Mouse (Mus musculus) forebrain, embryonic 11.5 days (tissue): ENCODE data around the gene Rasal3. TPM values are rescaled to one million over a fixed set of nuclear protein-coding genes. Genes with fewer than 3 reads are reported as not detected.

ENCODE experiments used
- ATAC-seq: fragments of 200-750 bp; cut with Nextera tagmentation; replicated peaks from 2 replicates; pipeline ENCODE4 v1.8.0; 2017; ENCODE audit warnings: moderate TSS enrichment; ENCODE audit not compliant: low FRiP score
- DNase-seq: peaks from one replicate; pipeline ENCODE4 v3.0.0-alpha.2; 2017; ENCODE audit warnings: low spot score
- H3K27ac ChIP-seq: fragments of 300-500 bp; sonication (generic); 2 replicates; pipeline ENCODE4 v1.5.1; 2014; ENCODE audit warnings: low read depth, low read length
- H3K27me3 ChIP-seq: fragments of 300-500 bp; sonication (generic); 2 replicates; pipeline ENCODE4 v1.6.1; 2014; ENCODE audit warnings: mild to moderate bottlenecking, low read length, mixed read lengths; ENCODE audit not compliant: control insufficient read depth, insufficient read depth
- H3K36me3 ChIP-seq: fragments of 300-500 bp; sonication (generic); 2 replicates; pipeline ENCODE4 v1.6.1; 2014; ENCODE audit warnings: mild to moderate bottlenecking, low read length, moderate library complexity, mixed read lengths; ENCODE audit not compliant: control insufficient read depth, insufficient read depth
- H3K4me1 ChIP-seq: fragments of 300-500 bp; sonication (generic); replicated peaks from 2 replicates; pipeline ENCODE4 v1.6.1; 2014; ENCODE audit warnings: low read length, mixed read lengths; ENCODE audit not compliant: control insufficient read depth, insufficient read depth
- H3K4me2 ChIP-seq: fragments of 300-500 bp; sonication (generic); 2 replicates; pipeline ENCODE4 v1.6.1; 2014; ENCODE audit warnings: low read depth, mild to moderate bottlenecking, low read length, moderate library complexity, mixed read lengths; ENCODE audit not compliant: severe bottlenecking
- H3K4me3 ChIP-seq: fragments of 300-500 bp; sonication (generic); 2 replicates; pipeline ENCODE4 v1.5.1; 2014; ENCODE audit warnings: low read depth, low read length
- H3K9ac ChIP-seq: fragments of 300-500 bp; sonication (generic); 2 replicates; pipeline ENCODE4 v1.6.1; 2014; ENCODE audit warnings: low read length
- H3K9me3 ChIP-seq: fragments of 300-500 bp; sonication (generic); 2 replicates; pipeline ENCODE4 v1.6.1; 2016; ENCODE audit warnings: low read length, mixed read lengths; ENCODE audit not compliant: control insufficient read depth
- WGBS: fragments of 180-500 bp; shearing (Covaris S2); extraction: QIAGEN DNeasy Blood & Tissue Kit; methylation state at CpG from one replicate; pipeline ENCODE4 v1.1.7; 2014; 5-methylcytosine and 5-hydroxymethylcytosine counted together
- polyA plus RNA-seq: library from polyadenylated mRNA; unstranded; fragments of >200 nt; fragmentation: Nextera tagmentation; extraction: Ambion mirVana; gene quantifications from 2 replicates; pipeline ENCODE4 v1.2.1, GENCODE M21; 2014

The Rasal3 gene
- polyA plus RNA-seq, 1 experiment from 2014 or later = 0.21 TPM

GRCm38 (mm10) chr17:32355031-32355430 lies 48.4 kb downstream of the Rasal3 start:
- H3K9me3 ChIP-seq = no peaks in the 10 kb centered on the region
- H3K4me2 ChIP-seq = no peak overlapping the region
- H3K4me1 ChIP-seq = no peaks in the 10 kb centered on the region; the same call in 1 of the 2 replicates
- no peak for DNase-seq
- ATAC-seq = no peak
- 92% methylated on average over 6 of the region's 6 CpGs for WGBS
- peaks cover 41% of the 10 kb centered on the region for H3K36me3 ChIP-seq
- no peak overlapping the region for H3K27ac ChIP-seq
- H3K9ac ChIP-seq = no peak overlapping the region
- no peaks in the 10 kb centered on the region for H3K27me3 ChIP-seq
- no peak overlapping the region for H3K4me3 ChIP-seq

- ATAC-seq = no peak
- H3K4me1 ChIP-seq = no peaks in the 10 kb centered on the region; the same call in 1 of the 2 replicates
- H3K9me3 ChIP-seq = no peaks in the 10 kb centered on the region
- H3K4me2 ChIP-seq = no peak overlapping the region
- H3K27ac ChIP-seq = no peak overlapping the region
- DNase-seq = no peak
- H3K4me3 ChIP-seq = no peak overlapping the region
- WGBS = 61% methylated on average over 5 of the region's 5 CpGs
- no peak overlapping the region for H3K9ac ChIP-seq
- H3K36me3 ChIP-seq = peaks cover 35% of the 10 kb centered on the region
- H3K27me3 ChIP-seq = no peaks in the 10 kb centered on the region
Measured at GRCm38 (mm10) chr17:32354211-32354610, 49.2 kb downstream of the Rasal3 start.

DNA sequence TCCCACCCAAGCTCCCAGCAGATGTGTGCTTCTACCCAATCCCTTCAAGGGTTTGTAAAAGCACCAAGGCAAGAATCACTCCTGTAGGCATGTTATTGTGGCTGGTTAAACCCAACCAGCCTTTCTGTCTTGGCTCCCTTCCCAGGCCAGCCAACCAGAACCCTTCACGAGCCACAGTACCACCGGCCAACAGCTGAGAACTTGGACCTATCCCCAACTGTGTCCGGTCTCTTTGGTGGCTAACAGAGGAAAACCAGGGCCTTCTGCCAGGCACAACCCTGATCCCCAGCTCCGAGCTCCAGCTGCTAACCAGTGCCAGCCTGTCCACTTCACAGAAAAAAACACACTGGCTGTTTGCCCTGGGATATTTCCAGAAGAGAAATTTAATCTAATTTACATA lies 49.7 kb downstream of the Rasal3 start:
- ATAC-seq (no peak), DNase-seq (no peak)
- H3K27me3 ChIP-seq = no peaks in the 10 kb centered on the region
- H3K4me2 ChIP-seq = no peak overlapping the region
- H3K9ac ChIP-seq = no peak overlapping the region
- WGBS = 89% methylated on average over 4 of the region's 4 CpGs
- H3K4me3 ChIP-seq = no peak overlapping the region
- no peaks in the 10 kb centered on the region for H3K9me3 ChIP-seq
- no peaks in the 10 kb centered on the region; the same call in 1 of the 2 replicates for H3K4me1 ChIP-seq
- H3K27ac ChIP-seq = no peak overlapping the region
- peaks cover 30% of the 10 kb centered on the region for H3K36me3 ChIP-seq

DNA sequence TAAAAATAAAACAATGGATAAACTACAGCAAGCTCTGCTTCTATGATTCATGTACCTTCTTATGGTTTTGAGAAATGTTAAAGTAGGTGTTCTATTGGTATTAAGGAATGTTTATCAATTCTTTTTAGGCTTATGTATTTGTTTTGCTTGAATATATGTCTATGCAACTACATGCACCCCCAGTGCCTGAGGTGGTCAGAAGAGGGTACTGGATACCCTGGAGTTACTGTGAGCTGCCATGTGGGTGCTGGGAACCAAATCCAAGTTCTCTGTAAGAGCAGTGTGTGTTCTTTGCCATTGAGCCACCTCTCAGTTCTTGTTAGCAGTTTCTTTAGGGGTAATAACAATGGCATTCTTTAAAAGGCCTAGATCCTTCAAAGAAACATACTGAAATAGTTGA lies 51.7 kb downstream of the Rasal3 start:
- ATAC-seq = no peak

GRCm38 (mm10) chr17:32351269-32351668 lies 52.1 kb downstream of the Rasal3 start:
- Histone ChIP-seq H3K4me2 (peak overlapping the region; percentile 75; the same call in 1 of the 2 replicates), H3K27ac (no peak overlapping the region), H3K36me3 (peaks cover 13% of the 10 kb centered on the region), H3K27me3 (no peaks in the 10 kb centered on the region), H3K4me3 (0 out of 2 replicates have a peak overlapping the region, but pooled peaks have one; percentile 88), H3K9me3 (no peaks in the 10 kb centered on the region), H3K9ac (no peak overlapping the region), H3K4me1 (no peaks in the 10 kb centered on the region; the same call in 1 of the 2 replicates)
- DNase-seq (no peak), ATAC-seq (no peak)
- WGBS = 81% methylated on average over 3 of the region's 3 CpGs

More for the DNA sequence above, 51.7 kb downstream of the Rasal3 start:
- Histone ChIP-seq H3K4me3 (no peak overlapping the region), H3K4me2 (no peak overlapping the region), H3K4me1 (no peaks in the 10 kb centered on the region; the same call in 1 of the 2 replicates), H3K9me3 (no peaks in the 10 kb centered on the region), H3K36me3 (peaks cover 16% of the 10 kb centered on the region), H3K27me3 (no peaks in the 10 kb centered on the region), H3K27ac (no peak overlapping the region), H3K9ac (no peak overlapping the region)
- no peak for DNase-seq

- H3K9me3 ChIP-seq = no peaks in the 10 kb centered on the region
- H3K9ac ChIP-seq = peak within 1 kb of the TSS; percentile 75
- H3K27me3 ChIP-seq = no peaks in the 10 kb centered on the region
- H3K36me3 ChIP-seq = peaks cover 8% of the 10 kb centered on the region
- peak; percentile 95 for DNase-seq
- peak within 1 kb of the TSS; percentile 88 for H3K4me3 ChIP-seq
- WGBS = under 1% methylated on average over 37 of the region's 37 CpGs
- peak within 1 kb of the TSS; percentile 75 for H3K4me2 ChIP-seq
- H3K27ac ChIP-seq = no peak within 1 kb of the TSS; the same call in 1 of the 2 replicates
- ATAC-seq = peak; percentile 97
- no peaks in the 10 kb centered on the region; the same call in 1 of the 2 replicates for H3K4me1 ChIP-seq
Measured at GRCm38 (mm10) chr17:32350382-32350983, 52.9 kb downstream of the Rasal3 start, which contains the start of gene Akap8l. Gene Akap8l, minus strand, starts transcription at chr17:32350607.

DNA sequence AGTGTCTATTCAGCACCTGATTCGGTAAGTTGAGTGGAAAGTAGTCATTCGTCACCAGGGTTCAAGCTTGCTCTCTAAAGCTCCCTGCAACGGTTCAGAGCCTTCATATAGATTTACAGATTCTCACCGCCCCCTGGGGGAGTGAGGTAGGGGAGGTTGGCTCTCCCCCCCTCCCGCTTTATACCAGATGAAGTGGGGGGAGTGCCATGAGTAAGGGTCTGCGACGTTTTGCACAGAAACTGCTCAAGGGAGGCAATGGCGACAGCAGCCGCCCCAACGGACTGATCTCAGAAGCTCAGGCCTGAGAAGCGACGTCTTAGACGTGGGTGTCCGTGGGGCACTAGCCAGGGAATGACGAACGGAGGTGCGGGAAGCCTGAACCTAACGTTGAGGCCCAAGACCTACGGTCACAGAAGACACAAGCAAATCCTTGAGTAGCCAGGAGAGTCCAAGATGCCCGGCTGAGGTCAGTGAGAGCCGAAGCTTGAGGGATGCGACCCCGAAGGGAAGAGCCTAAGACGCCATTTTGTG lies 53.5 kb downstream of the Rasal3 start:
- Histone ChIP-seq H3K36me3 (peaks cover 3% of the 10 kb centered on the region; the same call in 1 of the 2 replicates), H3K4me3 (peak overlapping the region; percentile 88), H3K27me3 (no peaks in the 10 kb centered on the region), H3K27ac (no peak overlapping the region; the same call in 1 of the 2 replicates), H3K4me1 (no peaks in the 10 kb centered on the region; the same call in 1 of the 2 replicates), H3K4me2 (peak overlapping the region; percentile 75), H3K9ac (peak overlapping the region; percentile 75), H3K9me3 (no peaks in the 10 kb centered on the region)
- under 1% methylated on average over 24 of the region's 24 CpGs for WGBS
- ATAC-seq (no peak; the same call in 1 of the 2 replicates), DNase-seq (no peak)

- H3K27me3 ChIP-seq = no peaks in the 10 kb centered on the region
- no peak overlapping the region for H3K27ac ChIP-seq
- H3K9me3 ChIP-seq = no peaks in the 10 kb centered on the region
- peak overlapping the region; percentile 75; the same call in 1 of the 2 replicates for H3K9ac ChIP-seq
- ATAC-seq = no peak
- DNase-seq = peak; percentile 68
- H3K4me1 ChIP-seq = no peaks in the 10 kb centered on the region; the same call in 1 of the 2 replicates
- 17% methylated on average over 4 of the region's 4 CpGs for WGBS
- peak overlapping the region; percentile 88 for H3K4me3 ChIP-seq
- peak overlapping the region; percentile 75 for H3K4me2 ChIP-seq
- H3K36me3 ChIP-seq = no peaks in the 10 kb centered on the region; the same call in 1 of the 2 replicates
Measured at GRCm38 (mm10) chr17:32349037-32349732, 54.2 kb downstream of the Rasal3 start.
